Mouse (Mus musculus) megakaryocyte, embryonic 14.5 days (primary cell): ENCODE measurements around the gene Txlna.

ENCODE experiments used
- FLI1 ChIP-seq: IDR thresholded peaks from 2 replicates; pipeline ENCODE4 v1.6.1; 2012; ENCODE audit warnings: low read length, inconsistent platforms, mixed read lengths
- GATA1 ChIP-seq: IDR thresholded peaks from 3 replicates; pipeline ENCODE4 v1.6.1; 2012; ENCODE audit warnings: mixed read lengths, low read length, inconsistent platforms, borderline replicate concordance

DNA sequence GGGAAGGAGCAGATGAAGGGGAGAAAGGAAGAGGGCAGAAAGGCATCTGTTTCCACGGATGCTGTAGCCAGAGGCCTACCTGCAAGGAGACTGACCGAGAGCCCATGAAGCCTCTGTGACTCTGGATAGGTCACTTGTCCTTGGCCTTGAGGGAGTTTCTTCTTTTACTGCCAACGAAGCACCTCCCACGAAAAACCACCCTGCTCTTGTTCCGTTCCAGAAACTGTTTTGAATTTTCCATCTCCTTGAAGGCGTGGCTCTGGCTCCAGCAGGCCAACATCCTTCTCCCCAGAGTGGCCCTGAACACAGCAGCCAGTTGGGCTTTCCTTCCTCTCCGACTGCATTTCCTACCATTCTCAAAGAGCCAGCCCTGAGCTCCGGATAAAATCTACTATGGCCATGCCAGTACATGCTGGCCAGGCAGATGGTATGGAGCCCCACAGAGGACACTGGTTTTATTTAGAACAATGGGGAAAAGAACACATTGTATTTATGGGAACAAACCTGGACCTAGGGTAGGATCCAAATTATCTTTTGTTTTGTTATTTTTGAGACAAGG is 19.5 kb downstream of the Txlna start:
- TF ChIP-seq GATA1 (no peak), FLI1 (no peak)
